ENCODE assay signal across 4 mouse cellular contexts in the genomic region with DNA sequence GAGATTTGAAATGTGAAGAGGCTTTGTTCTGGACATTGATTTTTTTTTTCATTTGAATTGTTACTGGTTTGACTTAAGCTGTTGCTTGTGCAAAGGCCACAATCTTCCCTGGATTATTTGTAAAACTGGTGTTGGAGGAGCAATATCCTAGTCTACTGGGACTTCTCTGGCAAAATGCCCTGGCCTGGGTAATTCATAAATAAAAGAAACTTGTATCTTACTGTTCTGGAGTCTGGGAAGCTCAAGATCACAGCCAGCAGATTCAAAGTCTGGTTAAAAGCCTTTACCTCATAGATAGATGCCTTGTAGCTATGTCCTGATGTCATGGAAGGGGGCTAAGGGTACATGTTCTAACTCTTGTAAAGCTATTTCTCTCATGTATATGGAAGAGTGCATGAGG.
"Had no signal": no experiment of that assay in that cellular context is flagged by ENCODE, and none has a peak within 500 bp of the region (broad histone marks: within the 10 kb centered on the region; RNA-seq: fewer than 3 reads in every experiment).

No protein-coding gene starts in this region.

- DNase-seq: kidney, adult 8-10 months; kidney, postnatal 4 days; right cerebral cortex, adult 18-20 months; right cerebral cortex, postnatal 25 days had no signal
